ENCODE assay signal across 8 mouse cellular contexts in the genomic region with DNA sequence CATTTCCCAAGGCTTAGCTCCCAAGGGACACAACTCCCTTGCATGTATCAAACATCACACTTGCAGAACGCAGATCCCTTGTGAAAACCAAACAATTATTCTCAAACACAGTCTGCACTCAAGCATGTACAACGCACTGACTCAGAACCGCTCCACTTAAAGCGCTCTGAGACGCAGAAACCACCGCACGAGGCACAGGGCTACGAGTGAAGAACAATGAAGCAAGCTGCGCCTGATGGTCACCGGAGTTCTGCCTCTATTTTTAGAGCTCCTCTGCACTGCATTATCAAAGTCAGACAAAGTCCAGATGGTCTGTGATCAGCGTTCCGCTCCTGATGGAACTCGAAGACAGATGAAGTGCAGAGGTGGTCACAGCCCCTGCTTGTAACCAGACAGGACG. TPM values are rescaled to one million over a fixed set of nuclear protein-coding genes. Genes with fewer than 3 reads are reported as not detected.
A peak's percentile ranks its signal among the peaks of the same experiment; 100 is the strongest.
DNase-seq lines count a peak whose midpoint lies in the region; ATAC-seq lines count a peak whose summit lies in the region.

No protein-coding gene starts in this region.

- peak; percentile 76 for ATAC-seq in frontal cortex, adult (ENCODE audit: low TSS enrichment)
- ATAC-seq in heart, embryonic 11.5 days (replicated peaks; ENCODE audit: insufficient number of reproducible peaks, low FRiP score, low TSS enrichment) = peak; percentile 84
- ATAC-seq in liver, embryonic 11.5 days (replicated peaks; ENCODE audit: low FRiP score) = no peak

- H3K9me3 ChIP-seq in heart, embryonic 11.5 days (replicated peaks; ENCODE audit: control insufficient read depth, low read length) = no peaks in the 10 kb centered on the region
- no peaks in the 10 kb centered on the region for H3K9me3 ChIP-seq in midbrain, embryonic 10.5 days (replicated peaks)
- no peaks in the 10 kb centered on the region for H3K9me3 ChIP-seq in liver, embryonic 11.5 days (ENCODE audit: control insufficient read depth, low read length)

- peak overlapping the region; percentile 88 for H3K27ac ChIP-seq in heart, embryonic 11.5 days (ENCODE audit: low read depth, low read length)
- H3K27ac ChIP-seq in midbrain, embryonic 10.5 days (replicated peaks) = peak overlapping the region; percentile 49; the same call in 1 of the 2 replicates
- no peak overlapping the region for H3K27ac ChIP-seq in liver, embryonic 11.5 days (ENCODE audit: low read depth, low read length)

- no peaks in the 10 kb centered on the region; the same call in 1 of the 2 replicates for H3K36me3 ChIP-seq in heart, embryonic 11.5 days (ENCODE audit: control insufficient read depth, insufficient read depth, low read length)
- H3K36me3 ChIP-seq in midbrain, embryonic 10.5 days = no peaks in the 10 kb centered on the region
- H3K36me3 ChIP-seq in liver, embryonic 11.5 days (ENCODE audit: control insufficient read depth, insufficient read depth, low read length) = no peaks in the 10 kb centered on the region

- 15% methylated on average over 14 of the region's 14 CpGs for WGBS in heart, embryonic 11.5 days (ENCODE audit: insufficient replicate concordance)
- WGBS in midbrain, embryonic 10.5 days = 63% methylated on average over 14 of the region's 14 CpGs
- 60% methylated on average over 14 of the region's 14 CpGs for WGBS in liver, embryonic 11.5 days

- H3K4me2 ChIP-seq in heart, embryonic 11.5 days = peak overlapping the region; percentile 48
- no peak overlapping the region for H3K4me2 ChIP-seq in liver, embryonic 11.5 days

- H3K9ac ChIP-seq in heart, embryonic 11.5 days (ENCODE audit: low read depth, low read length) = peak overlapping the region; percentile 59; the same call in 1 of the 2 replicates
- no peak overlapping the region for H3K9ac ChIP-seq in liver, embryonic 11.5 days (ENCODE audit: low read depth, low read length)

- H3K4me3 ChIP-seq in heart, embryonic 11.5 days (ENCODE audit: low read depth, low read length) = peak overlapping the region; percentile 18; the same call in 1 of the 2 replicates
- H3K4me3 ChIP-seq in midbrain, embryonic 10.5 days = no peak overlapping the region
- H3K4me3 ChIP-seq in liver, embryonic 11.5 days (ENCODE audit: low read depth, low read length) = no peak overlapping the region

- H3K27me3 ChIP-seq in heart, embryonic 11.5 days (ENCODE audit: control insufficient read depth, insufficient read depth, low read length) = no peaks in the 10 kb centered on the region
- no peaks in the 10 kb centered on the region for H3K27me3 ChIP-seq in midbrain, embryonic 10.5 days (ENCODE audit: low read depth, poor library complexity, severe bottlenecking)
- H3K27me3 ChIP-seq in liver, embryonic 11.5 days (replicated peaks; ENCODE audit: control insufficient read depth, insufficient read depth, low read length) = no peaks in the 10 kb centered on the region

- H3K4me1 ChIP-seq in heart, embryonic 11.5 days (ENCODE audit: control insufficient read depth, insufficient read depth, low read length) = peaks cover 13% of the 10 kb centered on the region
- H3K4me1 ChIP-seq in midbrain, embryonic 10.5 days = peaks cover 6% of the 10 kb centered on the region; the same call in 1 of the 2 replicates
- H3K4me1 ChIP-seq in liver, embryonic 11.5 days (replicated peaks; ENCODE audit: control insufficient read depth, insufficient read depth, low read length) = no peaks in the 10 kb centered on the region

- no peak for DNase-seq in frontal cortex, postnatal 14 days (ENCODE audit: low spot score in 2 of 2)
- DNase-seq in brain, adult 2 months (ENCODE audit: low read depth, low spot score) = peak; percentile 31
- peak; percentile 29 for DNase-seq in midbrain, embryonic 10.5 days (ENCODE audit: low spot score)
- no peak for DNase-seq in thymus, adult 18-20 months
- no peak for DNase-seq in spleen, postnatal 4 days (ENCODE audit: low spot score in 2 of 2)
- DNase-seq in liver, embryonic 11.5 days (ENCODE audit: low spot score) = no peak

RNA-seq across cellular contexts. Expression of a gene that starts 50.4 kb away (rescaled TPM):
- 44.6 and 51.7 TPM in 2 replicates for polyA plus RNA-seq in heart, embryonic 11.5 days (2014; fragmentation: Nextera tagmentation; extraction: Ambion mirVana)
- polyA plus RNA-seq in midbrain, embryonic 10.5 days (2016; fragmentation: Nextera tagmentation; extraction: Ambion mirVana) = 13.3 and 14.4 TPM in 2 replicates
- 7.0 and 8.3 TPM in 2 replicates for polyA plus RNA-seq in liver, embryonic 11.5 days (2014; fragmentation: Nextera tagmentation; extraction: Ambion mirVana)

Comparison
In these comparisons a context has a peak if more than half of its experiments do, and no peak if none do; other contexts are left out.
1. DNase-seq: peak in brain, adult 2 months (single experiment) and midbrain, embryonic 10.5 days (single experiment); none in frontal cortex, postnatal 14 days (0 of 2), thymus, adult 18-20 months (0 of 2), spleen, postnatal 4 days (0 of 2) and liver, embryonic 11.5 days (single experiment).